Mouse (Mus musculus): ENCODE results near the gene a. TPM values are rescaled to one million over a fixed set of nuclear protein-coding genes. Genes with fewer than 3 reads are reported as not detected.
"Not testable (repeated sequence)": the region's sequence is repeated elsewhere in the genome, so short reads cannot be mapped to it uniquely, and the experiment has no call there.

The a gene
- polyA plus RNA-seq, 1 experiment from 2014 or later = not detected

DNA sequence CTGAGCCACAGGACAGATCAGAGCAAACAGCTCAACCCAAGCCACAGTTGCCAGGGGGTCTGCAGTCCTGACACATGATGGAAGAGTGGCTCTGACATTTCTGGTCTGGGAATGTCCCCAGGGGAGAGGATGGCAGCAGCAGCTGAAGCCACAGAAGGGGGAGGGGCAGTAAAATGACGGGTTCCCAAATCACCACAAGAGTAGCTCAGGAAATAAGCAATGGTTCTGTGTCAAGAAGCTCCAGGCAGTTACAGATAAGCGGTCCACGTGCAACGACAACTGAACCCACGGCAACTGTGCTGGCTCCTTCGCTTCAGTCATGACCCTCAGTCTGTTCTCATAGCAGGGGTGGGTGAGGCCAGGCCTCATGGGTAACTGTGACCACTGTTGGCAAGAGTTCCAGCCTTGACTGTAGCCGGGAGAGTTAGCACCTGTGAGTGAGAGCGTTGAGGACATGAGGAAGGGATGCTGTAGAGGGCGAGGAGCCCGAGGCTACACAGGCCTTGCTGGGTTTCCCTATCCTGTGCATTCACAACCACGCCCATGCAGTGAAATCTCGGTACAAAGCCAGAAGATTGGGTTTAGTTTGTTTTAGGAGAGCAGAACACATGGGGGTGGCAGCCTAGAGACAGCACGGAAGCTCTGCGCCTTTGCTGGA, 178.7 kb downstream of the a start:
- WGBS (ENCODE audit: insufficient replicate concordance) = 32% methylated on average over 14 of the region's 14 CpGs
- not testable (repeated sequence) for H3K27ac ChIP-seq (ENCODE audit: low read length); H3K9me3 ChIP-seq (replicated peaks; ENCODE audit: control insufficient read depth, low read length); H3K4me1 ChIP-seq (ENCODE audit: control insufficient read depth, low read depth, low read length); H3K36me3 ChIP-seq (ENCODE audit: control insufficient read depth, insufficient read depth); H3K27me3 ChIP-seq (ENCODE audit: control insufficient read depth, insufficient read depth, low read depth, low read length); H3K9ac ChIP-seq (ENCODE audit: low read depth, low read length); H3K4me2 ChIP-seq (ENCODE audit: low read depth, low read length); ATAC-seq (ENCODE audit: low read depth); H3K4me3 ChIP-seq (ENCODE audit: low read depth, low read length)

DNA sequence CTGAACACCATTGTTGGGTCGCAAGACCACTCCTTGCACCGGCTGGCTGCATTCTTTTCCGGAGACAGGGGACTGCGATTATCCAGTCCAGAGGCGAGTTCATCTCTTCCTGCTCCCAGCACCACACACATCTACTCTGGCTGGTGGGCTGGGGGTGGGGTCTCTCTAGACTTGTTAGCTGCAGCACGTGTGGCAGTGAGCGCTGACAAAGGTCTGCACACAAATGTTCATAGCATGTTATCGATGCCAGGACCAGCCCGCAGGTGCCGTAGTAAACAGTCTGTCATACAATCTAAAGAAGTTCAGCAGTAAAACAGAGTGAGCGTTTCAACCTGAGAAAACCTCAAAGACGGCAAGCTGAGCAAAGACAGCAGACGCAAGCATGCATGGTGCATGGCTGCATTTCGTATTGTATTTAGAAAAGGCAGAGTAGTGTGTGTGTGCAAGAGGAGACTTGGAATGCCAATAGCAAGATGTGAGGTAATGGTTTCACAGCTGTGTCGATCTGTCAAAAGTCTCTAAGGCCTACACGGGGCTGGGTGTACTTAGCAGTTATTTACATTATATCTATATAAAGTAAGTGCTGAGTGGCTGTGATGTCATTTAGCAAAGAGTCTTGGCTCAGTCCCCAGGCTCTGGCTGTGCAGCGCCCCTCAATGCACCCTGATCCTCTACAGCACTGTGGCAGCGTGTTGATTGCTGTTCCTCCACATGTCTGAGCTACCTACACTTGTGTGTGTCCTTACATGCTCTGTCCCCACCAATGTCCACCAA, 180.9 kb downstream of the a start:
- ATAC-seq (ENCODE audit: low read depth) = no peak
- 58% methylated on average over 18 of the region's 18 CpGs for WGBS (ENCODE audit: insufficient replicate concordance)
- Histone ChIP-seq H3K4me1 (ENCODE audit: control insufficient read depth, low read depth, low read length) (no peaks in the 10 kb centered on the region), H3K4me2 (ENCODE audit: low read depth, low read length) (no peak overlapping the region), H3K4me3 (ENCODE audit: low read depth, low read length) (no peak overlapping the region), H3K27me3 (ENCODE audit: control insufficient read depth, insufficient read depth, low read depth, low read length) (no peaks in the 10 kb centered on the region), H3K9me3 (replicated peaks; ENCODE audit: control insufficient read depth, low read length) (no peaks in the 10 kb centered on the region), H3K36me3 (ENCODE audit: control insufficient read depth, insufficient read depth) (no peaks in the 10 kb centered on the region), H3K27ac (ENCODE audit: low read length) (no peak overlapping the region), H3K9ac (ENCODE audit: low read depth, low read length) (no peak overlapping the region)

DNA sequence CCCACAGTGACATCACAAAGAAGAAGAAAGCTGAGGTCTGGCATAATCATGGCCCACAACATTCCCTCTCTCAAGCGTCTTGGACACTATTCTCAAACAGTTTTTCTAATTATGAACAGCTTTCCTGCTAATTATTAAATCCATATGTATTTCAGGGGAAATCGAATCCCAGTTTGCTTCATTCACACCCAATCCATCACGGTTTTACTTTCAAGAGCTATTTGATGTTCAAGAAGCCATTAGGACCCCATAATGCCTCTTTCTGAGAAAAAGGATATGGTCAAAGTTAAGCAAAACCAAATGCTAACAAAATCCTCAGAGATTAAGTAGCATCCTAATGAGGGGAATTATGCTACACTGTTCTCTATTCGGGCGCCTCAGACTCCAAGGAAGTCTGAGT, 181.8 kb downstream of the a start:
- Histone ChIP-seq H3K4me1 (ENCODE audit: control insufficient read depth, low read depth, low read length) (no peaks in the 10 kb centered on the region), H3K4me3 (ENCODE audit: low read depth, low read length) (no peak overlapping the region), H3K27me3 (ENCODE audit: control insufficient read depth, insufficient read depth, low read depth, low read length) (no peaks in the 10 kb centered on the region), H3K27ac (ENCODE audit: low read length) (no peak overlapping the region), H3K9ac (ENCODE audit: low read depth, low read length) (no peak overlapping the region), H3K9me3 (replicated peaks; ENCODE audit: control insufficient read depth, low read length) (no peaks in the 10 kb centered on the region), H3K36me3 (ENCODE audit: control insufficient read depth, insufficient read depth) (no peaks in the 10 kb centered on the region), H3K4me2 (ENCODE audit: low read depth, low read length) (no peak overlapping the region)
- WGBS (ENCODE audit: insufficient replicate concordance) = 70% methylated on average over 5 of the region's 5 CpGs
- no peak for ATAC-seq (ENCODE audit: low read depth)

DNA sequence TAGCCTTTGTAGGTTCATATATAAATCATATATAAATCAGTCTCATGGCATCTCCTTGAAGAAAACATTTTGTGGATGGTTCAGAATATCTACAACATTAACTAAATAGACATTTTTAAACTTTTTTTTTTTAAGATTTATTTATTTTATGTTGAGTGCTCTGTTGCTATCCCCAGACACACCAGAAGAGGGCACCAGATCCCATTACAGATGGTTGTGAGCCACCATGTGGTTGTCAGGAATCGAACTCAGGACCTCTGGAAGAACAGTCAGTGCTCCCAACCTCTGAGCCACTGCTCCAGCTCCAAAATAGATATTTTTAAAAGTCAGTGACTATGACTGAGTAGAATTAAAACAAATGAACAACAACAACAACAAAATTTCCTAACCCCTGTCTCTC, 195.4 kb downstream of the a start:
- Histone ChIP-seq H3K4me1 (ENCODE audit: control insufficient read depth, low read depth, low read length) (no peaks in the 10 kb centered on the region), H3K27me3 (ENCODE audit: control insufficient read depth, insufficient read depth, low read depth, low read length) (no peaks in the 10 kb centered on the region), H3K4me3 (ENCODE audit: low read depth, low read length) (no peak overlapping the region), H3K9me3 (replicated peaks; ENCODE audit: control insufficient read depth, low read length) (no peaks in the 10 kb centered on the region), H3K4me2 (ENCODE audit: low read depth, low read length) (no peak overlapping the region), H3K27ac (ENCODE audit: low read length) (no peak overlapping the region), H3K9ac (ENCODE audit: low read depth, low read length) (no peak overlapping the region), H3K36me3 (ENCODE audit: control insufficient read depth, insufficient read depth) (no peaks in the 10 kb centered on the region)
- 38% methylated on average over 1 of the region's 1 CpGs for WGBS (ENCODE audit: insufficient replicate concordance)
- ATAC-seq (ENCODE audit: low read depth) = no peak

DNA sequence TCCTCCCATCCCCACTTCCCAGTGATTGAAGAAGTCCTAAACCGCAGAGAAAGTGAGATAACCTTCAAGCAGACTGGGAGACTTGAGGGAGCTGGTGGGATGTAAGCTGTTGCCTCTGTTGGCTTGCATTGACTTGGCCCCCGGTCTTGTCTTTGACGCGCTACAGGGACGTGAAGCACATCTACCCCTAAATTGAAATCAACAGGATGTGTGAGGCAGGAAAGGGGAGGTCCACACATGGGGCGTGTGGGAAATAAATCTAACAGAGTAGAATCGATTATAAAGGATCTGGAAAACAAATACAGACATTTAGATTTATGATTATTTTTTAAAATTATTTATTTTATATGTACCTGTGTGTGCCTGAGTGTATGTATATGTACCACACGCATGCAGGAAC, 200.2 kb downstream of the a start:
- Histone ChIP-seq H3K27me3 (ENCODE audit: control insufficient read depth, insufficient read depth, low read depth, low read length) (no peaks in the 10 kb centered on the region), H3K36me3 (ENCODE audit: control insufficient read depth, insufficient read depth) (no peaks in the 10 kb centered on the region), H3K4me1 (ENCODE audit: control insufficient read depth, low read depth, low read length) (no peaks in the 10 kb centered on the region), H3K4me3 (ENCODE audit: low read depth, low read length) (no peak overlapping the region), H3K4me2 (ENCODE audit: low read depth, low read length) (no peak overlapping the region), H3K27ac (ENCODE audit: low read length) (no peak overlapping the region), H3K9me3 (replicated peaks; ENCODE audit: control insufficient read depth, low read length) (no peaks in the 10 kb centered on the region), H3K9ac (ENCODE audit: low read depth, low read length) (no peak overlapping the region)
- 36% methylated on average over 8 of the region's 8 CpGs for WGBS (ENCODE audit: insufficient replicate concordance)
- no peak for ATAC-seq (ENCODE audit: low read depth)

DNA sequence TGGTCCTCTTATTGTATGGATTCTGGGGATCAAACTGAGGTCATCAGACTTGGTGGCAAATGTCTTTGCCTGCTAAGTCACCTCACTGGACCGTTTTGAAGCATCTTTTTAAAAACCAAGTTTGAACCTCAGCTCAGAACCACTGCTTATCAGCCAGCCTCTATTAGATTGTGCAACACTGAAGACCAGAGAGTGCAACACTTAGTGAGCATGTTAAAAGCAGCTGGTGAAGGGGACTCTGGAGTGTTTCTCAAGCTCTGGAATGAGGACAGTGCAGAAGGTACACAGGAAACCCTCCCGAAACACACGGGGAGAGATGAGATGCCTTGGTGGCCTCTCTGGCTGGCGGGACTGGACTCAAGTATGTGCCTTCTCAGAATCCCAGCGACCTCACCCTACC, 200.9 kb downstream of the a start:
- 49% methylated on average over 5 of the region's 5 CpGs for WGBS (ENCODE audit: insufficient replicate concordance)
- H3K36me3 ChIP-seq (ENCODE audit: control insufficient read depth, insufficient read depth) = no peaks in the 10 kb centered on the region
- H3K27me3 ChIP-seq (ENCODE audit: control insufficient read depth, insufficient read depth, low read depth, low read length) = no peaks in the 10 kb centered on the region
- H3K9me3 ChIP-seq (replicated peaks; ENCODE audit: control insufficient read depth, low read length) = no peaks in the 10 kb centered on the region
- H3K9ac ChIP-seq (ENCODE audit: low read depth, low read length) = no peak overlapping the region
- no peak overlapping the region for H3K27ac ChIP-seq (ENCODE audit: low read length)
- no peak for ATAC-seq (ENCODE audit: low read depth)
- H3K4me2 ChIP-seq (ENCODE audit: low read depth, low read length) = no peak overlapping the region
- H3K4me3 ChIP-seq (ENCODE audit: low read depth, low read length) = no peak overlapping the region
- H3K4me1 ChIP-seq (ENCODE audit: control insufficient read depth, low read depth, low read length) = no peaks in the 10 kb centered on the region

DNA sequence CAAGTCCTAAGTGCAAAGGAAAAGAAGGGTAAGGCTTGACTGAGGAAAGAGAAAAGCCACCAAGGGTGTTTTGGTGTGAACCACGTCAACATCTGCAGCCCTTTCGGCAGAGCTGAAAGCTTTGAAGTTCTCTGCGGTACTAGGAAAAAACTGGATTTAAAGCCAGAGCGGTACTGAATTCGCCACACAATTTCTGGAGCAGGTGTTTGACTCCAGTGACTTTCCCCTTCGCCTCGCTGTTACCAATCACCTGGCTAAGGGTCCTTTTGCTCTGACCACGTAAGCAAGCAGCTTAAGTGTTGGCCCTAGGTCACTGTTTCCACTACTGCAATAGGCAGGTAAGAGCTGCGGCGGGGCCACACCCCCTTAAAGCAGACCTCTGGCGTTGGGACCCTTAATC, 214.3 kb downstream of the a start:
- H3K9ac ChIP-seq (ENCODE audit: low read depth, low read length) = no peak overlapping the region
- H3K4me3 ChIP-seq (ENCODE audit: low read depth, low read length) = no peak overlapping the region
- H3K36me3 ChIP-seq (ENCODE audit: control insufficient read depth, insufficient read depth) = no peaks in the 10 kb centered on the region
- no peaks in the 10 kb centered on the region for H3K4me1 ChIP-seq (ENCODE audit: control insufficient read depth, low read depth, low read length)
- H3K4me2 ChIP-seq (ENCODE audit: low read depth, low read length) = no peak overlapping the region
- H3K9me3 ChIP-seq (replicated peaks; ENCODE audit: control insufficient read depth, low read length) = no peaks in the 10 kb centered on the region
- WGBS (ENCODE audit: insufficient replicate concordance) = 78% methylated on average over 11 of the region's 11 CpGs
- no peak for ATAC-seq (ENCODE audit: low read depth)
- H3K27me3 ChIP-seq (ENCODE audit: control insufficient read depth, insufficient read depth, low read depth, low read length) = no peaks in the 10 kb centered on the region
- no peak overlapping the region for H3K27ac ChIP-seq (ENCODE audit: low read length)

DNA sequence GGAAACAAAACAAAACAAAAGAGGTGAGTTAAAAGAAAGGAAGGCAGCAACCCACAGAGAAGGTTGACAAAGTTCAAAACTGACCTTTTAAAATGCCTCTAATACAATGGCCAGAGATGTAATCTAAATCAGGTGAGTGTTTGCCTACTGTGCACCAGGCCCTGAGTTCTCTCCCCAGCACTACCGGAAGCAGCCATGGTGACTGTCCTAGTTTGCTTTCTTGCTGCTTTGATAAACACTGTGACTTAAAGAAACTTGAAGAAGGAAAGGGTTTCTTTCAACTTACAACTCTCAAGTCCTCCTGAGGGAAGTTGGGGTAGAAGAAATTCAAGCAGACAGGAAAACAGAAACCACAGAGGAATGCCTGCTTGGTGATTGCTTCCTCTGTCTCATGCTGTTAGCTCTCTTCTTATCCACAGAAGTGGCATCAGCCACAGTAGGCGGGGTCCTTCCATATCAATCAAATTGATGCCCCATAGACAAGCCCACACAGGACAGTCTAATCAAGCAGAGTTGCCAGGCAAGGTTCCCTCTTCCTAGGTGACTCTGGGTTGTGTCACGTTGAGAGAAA, 220.0 kb downstream of the a start:
- Histone ChIP-seq H3K9ac (ENCODE audit: low read depth, low read length) (no peak overlapping the region), H3K27ac (ENCODE audit: low read length) (no peak overlapping the region), H3K9me3 (replicated peaks; ENCODE audit: control insufficient read depth, low read length) (no peaks in the 10 kb centered on the region), H3K36me3 (ENCODE audit: control insufficient read depth, insufficient read depth) (no peaks in the 10 kb centered on the region), H3K4me2 (ENCODE audit: low read depth, low read length) (no peak overlapping the region), H3K4me1 (ENCODE audit: control insufficient read depth, low read depth, low read length) (no peaks in the 10 kb centered on the region), H3K4me3 (ENCODE audit: low read depth, low read length) (no peak overlapping the region), H3K27me3 (ENCODE audit: control insufficient read depth, insufficient read depth, low read depth, low read length) (no peaks in the 10 kb centered on the region; the same call in 1 of the 2 replicates)
- 16% methylated on average over 3 of the region's 3 CpGs for WGBS (ENCODE audit: insufficient replicate concordance)
- no peak for ATAC-seq (ENCODE audit: low read depth)

DNA sequence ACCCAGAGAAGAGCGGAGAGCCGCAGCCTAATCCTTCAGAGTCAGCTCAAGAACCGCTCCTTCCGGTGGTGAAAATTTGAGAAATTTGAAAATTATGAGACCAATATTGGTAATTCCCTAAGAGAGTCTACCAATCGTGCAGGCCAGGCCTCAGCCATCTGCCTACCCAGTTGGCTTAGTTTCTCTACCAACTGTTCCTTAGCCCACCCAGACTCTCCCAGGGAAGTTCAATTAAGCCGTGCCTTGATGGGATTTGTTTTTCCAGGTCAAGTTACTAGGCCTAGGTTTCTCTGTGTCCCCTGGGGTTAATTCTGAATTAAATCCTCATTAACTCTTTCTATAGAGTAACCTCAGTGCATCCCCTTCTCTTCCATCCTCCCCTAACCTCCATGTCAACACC, 221.8 kb downstream of the a start:
- Histone ChIP-seq H3K27me3 (ENCODE audit: control insufficient read depth, insufficient read depth, low read depth, low read length) (no peaks in the 10 kb centered on the region; the same call in 1 of the 2 replicates), H3K4me2 (ENCODE audit: low read depth, low read length) (no peak overlapping the region), H3K9me3 (replicated peaks; ENCODE audit: control insufficient read depth, low read length) (no peaks in the 10 kb centered on the region), H3K36me3 (ENCODE audit: control insufficient read depth, insufficient read depth) (no peaks in the 10 kb centered on the region), H3K9ac (ENCODE audit: low read depth, low read length) (no peak overlapping the region), H3K4me1 (ENCODE audit: control insufficient read depth, low read depth, low read length) (no peaks in the 10 kb centered on the region), H3K4me3 (ENCODE audit: low read depth, low read length) (no peak overlapping the region), H3K27ac (ENCODE audit: low read length) (no peak overlapping the region)
- WGBS (ENCODE audit: insufficient replicate concordance) = 79% methylated on average over 6 of the region's 6 CpGs
- ATAC-seq (ENCODE audit: low read depth) = no peak

Data from liver, embryonic 16.5 days (tissue).